Comparison of ENCODE assay signal across 32 mouse cellular contexts in genomic region chr13:64388415-64388814, GRCm38 (mm10). TPM values are rescaled to one million over a fixed set of nuclear protein-coding genes. Genes with fewer than 3 reads are reported as not detected.
DNase-seq lines count a peak whose midpoint lies in the region; ATAC-seq and TF ChIP-seq lines count a peak whose summit lies in the region.
"Had no signal": no experiment of that assay in that cellular context is flagged by ENCODE, and none has a peak within 500 bp of the region (broad histone marks: within the 10 kb centered on the region; RNA-seq: fewer than 3 reads in every experiment).

No protein-coding gene starts in this region.

- no peak overlapping the region for H3K4me2 ChIP-seq in kidney, postnatal 0 days (ENCODE audit: low read length)
- H3K4me2 ChIP-seq in kidney, embryonic 14.5 days (replicated peaks; ENCODE audit: low read depth, low read length), result no peak overlapping the region
- no peak overlapping the region for H3K4me2 ChIP-seq in stomach, embryonic 16.5 days (ENCODE audit: low read depth, low read length)
- H3K4me2 ChIP-seq: embryonic facial prominence, embryonic 15.5 days; heart, embryonic 12.5 days; limb, embryonic 13.5 days; liver, embryonic 15.5 days; midbrain, embryonic 15.5 days; neural tube, embryonic 13.5 days had no signal

- WGBS in kidney, postnatal 0 days, result 43% methylated on average over 4 of the region's 4 CpGs
- WGBS in kidney, embryonic 14.5 days, result 50% methylated on average over 4 of the region's 4 CpGs
- 59% methylated on average over 4 of the region's 4 CpGs for WGBS in stomach, embryonic 16.5 days

- no peaks in the 10 kb centered on the region for H3K9me3 ChIP-seq in kidney, postnatal 0 days (replicated peaks; ENCODE audit: low read length)
- no peaks in the 10 kb centered on the region for H3K9me3 ChIP-seq in kidney, embryonic 14.5 days (ENCODE audit: control insufficient read depth, low read length)
- no peaks in the 10 kb centered on the region for H3K9me3 ChIP-seq in stomach, embryonic 16.5 days (replicated peaks; ENCODE audit: control insufficient read depth, low read length)
- H3K9me3 ChIP-seq: embryonic facial prominence, embryonic 15.5 days; forebrain, embryonic 10.5 days; heart, embryonic 12.5 days; hindbrain, embryonic 10.5 days; limb, embryonic 13.5 days; liver, embryonic 15.5 days; midbrain, embryonic 15.5 days; neural tube, embryonic 13.5 days had no signal

- H3K36me3 ChIP-seq in kidney, postnatal 0 days (ENCODE audit: insufficient read depth, low read length), result no peaks in the 10 kb centered on the region
- no peaks in the 10 kb centered on the region for H3K36me3 ChIP-seq in kidney, embryonic 14.5 days (ENCODE audit: control insufficient read depth, insufficient read depth, low read length)
- H3K36me3 ChIP-seq in stomach, embryonic 16.5 days (ENCODE audit: control insufficient read depth, insufficient read depth, low read length), result no peaks in the 10 kb centered on the region
- H3K36me3 ChIP-seq: embryonic facial prominence, embryonic 15.5 days; forebrain, embryonic 10.5 days; heart, embryonic 12.5 days; hindbrain, embryonic 10.5 days; limb, embryonic 13.5 days; liver, embryonic 15.5 days; midbrain, embryonic 15.5 days; neural tube, embryonic 13.5 days had no signal

- no peak overlapping the region for H3K4me3 ChIP-seq in kidney, postnatal 0 days (replicated peaks; ENCODE audit: low read depth, low read length)
- H3K4me3 ChIP-seq in kidney, embryonic 14.5 days (ENCODE audit: low read length), result no peak overlapping the region
- no peak overlapping the region for H3K4me3 ChIP-seq in stomach, embryonic 16.5 days (replicated peaks; ENCODE audit: low read length)
- H3K4me3 ChIP-seq: embryonic facial prominence, embryonic 15.5 days; forebrain, embryonic 10.5 days; heart, embryonic 12.5 days; hindbrain, embryonic 10.5 days; limb, embryonic 13.5 days; liver, embryonic 15.5 days; midbrain, embryonic 15.5 days; neural tube, embryonic 13.5 days had no signal

- no peak overlapping the region for H3K27ac ChIP-seq in kidney, postnatal 0 days
- no peak overlapping the region for H3K27ac ChIP-seq in kidney, embryonic 14.5 days (ENCODE audit: low read depth, low read length)
- H3K27ac ChIP-seq in stomach, embryonic 16.5 days (ENCODE audit: low read length), result no peak overlapping the region
- H3K27ac ChIP-seq: embryonic facial prominence, embryonic 15.5 days; forebrain, embryonic 10.5 days; hindbrain, embryonic 10.5 days; limb, embryonic 13.5 days; liver, embryonic 15.5 days; midbrain, embryonic 15.5 days; neural tube, embryonic 13.5 days had no signal

- no peaks in the 10 kb centered on the region for H3K27me3 ChIP-seq in kidney, postnatal 0 days (ENCODE audit: insufficient read depth, low read length)
- no peaks in the 10 kb centered on the region for H3K27me3 ChIP-seq in kidney, embryonic 14.5 days (ENCODE audit: control insufficient read depth, insufficient read depth, low read length)
- no peaks in the 10 kb centered on the region for H3K27me3 ChIP-seq in stomach, embryonic 16.5 days (ENCODE audit: control insufficient read depth, insufficient read depth, low read length)
- H3K27me3 ChIP-seq: embryonic facial prominence, embryonic 15.5 days; heart, embryonic 12.5 days; limb, embryonic 13.5 days; liver, embryonic 15.5 days; midbrain, embryonic 15.5 days; neural tube, embryonic 13.5 days had no signal

- ATAC-seq in kidney, postnatal 0 days (replicated peaks; ENCODE audit: low FRiP score, low read depth), result peak; percentile 59; the same call in 1 of the 2 replicates
- no peak for ATAC-seq in kidney, embryonic 14.5 days (ENCODE audit: low FRiP score, low TSS enrichment)
- peak; percentile 56 for ATAC-seq in stomach, embryonic 16.5 days (ENCODE audit: insufficient read depth, low FRiP score)
- ATAC-seq: activated CD4-positive, CD25-positive, alpha-beta regulatory T cell, adult 4 months; CD4-positive, CD25-positive, alpha-beta regulatory T cell, adult 4 months; forebrain, embryonic 16.5 days; hindbrain, embryonic 16.5 days; midbrain, embryonic 15.5 days had no signal

- peak; percentile 13 for DNase-seq in adrenal gland, adult 2 months
- no peak for DNase-seq in adrenal gland, postnatal 25 days
- DNase-seq in kidney, postnatal 0 days (ENCODE audit: low spot score), result no peak
- peak; percentile 65 for DNase-seq in Muller cell, postnatal 12 days (ENCODE audit: inconsistent ontology term)
- DNase-seq in neural tube, embryonic 10.5 days (ENCODE audit: extremely low spot score, low spot score), result no peak
- DNase-seq: adrenal gland, postnatal 10 days; cerebellum, adult 2 months; cerebellum, postnatal 25 days; embryo, embryonic 11 days; gastrocnemius, postnatal 14 days; heart, adult 18-20 months; heart, postnatal 10 days; kidney, adult 11 months; layer of hippocampus, adult 9-11 months; lung, postnatal 4 days; retina, postnatal 1 day; right cerebral cortex, postnatal 4 days; thymus, adult 18-20 months had no signal

- no peak for TF ChIP-seq CTCF in kidney, postnatal 0 days (IDR thresholded peaks at IDR 0.05; ENCODE audit: low read depth)

- no peaks in the 10 kb centered on the region for H3K4me1 ChIP-seq in kidney, postnatal 0 days (replicated peaks; ENCODE audit: insufficient read depth, low read length)
- no peaks in the 10 kb centered on the region for H3K4me1 ChIP-seq in kidney, embryonic 14.5 days (ENCODE audit: control insufficient read depth, insufficient read depth, low read length)
- no peaks in the 10 kb centered on the region for H3K4me1 ChIP-seq in stomach, embryonic 16.5 days (ENCODE audit: control insufficient read depth, insufficient read depth, low read length)
- H3K4me1 ChIP-seq: embryonic facial prominence, embryonic 15.5 days; forebrain, embryonic 10.5 days; heart, embryonic 12.5 days; hindbrain, embryonic 10.5 days; midbrain, embryonic 15.5 days; neural tube, embryonic 13.5 days had no signal

- H3K9ac ChIP-seq in kidney, postnatal 0 days (ENCODE audit: low read depth, low read length), result no peak overlapping the region
- no peak overlapping the region for H3K9ac ChIP-seq in kidney, embryonic 14.5 days (ENCODE audit: low read depth, low read length)
- no peak overlapping the region for H3K9ac ChIP-seq in stomach, embryonic 16.5 days (ENCODE audit: low read length)
- H3K9ac ChIP-seq: embryonic facial prominence, embryonic 15.5 days; heart, embryonic 12.5 days; limb, embryonic 13.5 days; liver, embryonic 15.5 days; midbrain, embryonic 15.5 days; neural tube, embryonic 13.5 days had no signal

RNA-seq across cellular contexts. Expression of gene Ctsl, which starts 17.7 kb away (rescaled TPM):
- total RNA-seq in adrenal gland, adult 2 months (2021), result 100 to 1,000 TPM; 215 to 516 TPM
- 61.3 and 81.3 TPM in 2 replicates for polyA plus RNA-seq in adrenal gland, adult 2 months (2012; rRNA removed)
- 784 and 797 TPM in 2 replicates for total RNA-seq in adrenal gland, postnatal 25 days (2021)
- polyA plus RNA-seq in kidney, postnatal 0 days (2015; fragmentation: Nextera tagmentation; extraction: Ambion mirVana), result 482 and 514 TPM in 2 replicates
- polyA plus RNA-seq in kidney, embryonic 14.5 days (2014; fragmentation: Nextera tagmentation; extraction: Ambion mirVana), result 283 and 323 TPM in 2 replicates
- polyA plus RNA-seq in stomach, embryonic 16.5 days (2015; fragmentation: Nextera tagmentation; extraction: Ambion mirVana), result 240 and 250 TPM in 2 replicates

RNA-seq across cellular contexts. Expression of gene Cdk20, which starts 43.7 kb away (rescaled TPM):
- 1 to 10 TPM; 2.8 to 4.7 TPM for total RNA-seq in adrenal gland, adult 2 months (2021)
- 19.1 and 19.8 TPM in 2 replicates for polyA plus RNA-seq in adrenal gland, adult 2 months (2012; rRNA removed)
- total RNA-seq in adrenal gland, postnatal 25 days (2021), result 4.6 and 6.5 TPM in 2 replicates
- 6.6 and 8.1 TPM in 2 replicates for polyA plus RNA-seq in kidney, postnatal 0 days (2015; fragmentation: Nextera tagmentation; extraction: Ambion mirVana)
- 8.3 and 10.5 TPM in 2 replicates for polyA plus RNA-seq in kidney, embryonic 14.5 days (2014; fragmentation: Nextera tagmentation; extraction: Ambion mirVana)
- polyA plus RNA-seq in stomach, embryonic 16.5 days (2015; fragmentation: Nextera tagmentation; extraction: Ambion mirVana), result 10.1 and 12.9 TPM in 2 replicates

Comparison
In these comparisons a context has a peak if more than half of its experiments do, and no peak if none do; other contexts are left out.
1. DNase-seq: peak in adrenal gland, adult 2 months (single experiment) and Muller cell, postnatal 12 days (single experiment); none in adrenal gland, postnatal 25 days (single experiment), kidney, postnatal 0 days (single experiment) and neural tube, embryonic 10.5 days (single experiment).